Mouse (Mus musculus) embryonic facial prominence, embryonic 15.5 days (tissue): ENCODE data around the gene Bcas3. TPM values are rescaled to one million over a fixed set of nuclear protein-coding genes. Genes with fewer than 3 reads are reported as not detected.

Source experiments
- ATAC-seq: fragments of 200-750 bp; cut with Nextera tagmentation; 2 replicates; pipeline ENCODE4 v1.8.0; 2017; ENCODE audit warnings: low read depth, moderate TSS enrichment; ENCODE audit not compliant: insufficient number of reproducible peaks, low FRiP score, low TSS enrichment
- H3K27ac ChIP-seq: fragments of 300-500 bp; sonication (generic); replicated peaks from 2 replicates; pipeline ENCODE4 v1.5.1; 2015; ENCODE audit warnings: mild to moderate bottlenecking, inconsistent platforms
- H3K27me3 ChIP-seq: fragments of 300-500 bp; sonication (generic); 2 replicates; pipeline ENCODE4 v1.6.1; 2015; ENCODE audit warnings: inconsistent platforms
- H3K36me3 ChIP-seq: fragments of 300-500 bp; sonication (generic); 2 replicates; pipeline ENCODE4 v1.6.1; 2015; ENCODE audit warnings: mild to moderate bottlenecking, inconsistent platforms
- H3K4me1 ChIP-seq: fragments of 300-500 bp; sonication (generic); 2 replicates; pipeline ENCODE4 v1.6.1; 2015; ENCODE audit warnings: inconsistent platforms
- H3K4me2 ChIP-seq: fragments of 300-500 bp; sonication (generic); replicated peaks from 2 replicates; pipeline ENCODE4 v1.6.1; 2015; ENCODE audit warnings: mild to moderate bottlenecking, inconsistent platforms
- H3K4me3 ChIP-seq: fragments of 300-500 bp; sonication (generic); replicated peaks from 2 replicates; pipeline ENCODE4 v1.5.1; 2015; ENCODE audit warnings: mild to moderate bottlenecking, inconsistent platforms
- H3K9ac ChIP-seq: fragments of 300-500 bp; sonication (generic); 2 replicates; pipeline ENCODE4 v1.6.1; 2015; ENCODE audit warnings: inconsistent platforms
- H3K9me3 ChIP-seq: fragments of 300-500 bp; sonication (generic); replicated peaks from 2 replicates; pipeline ENCODE4 v1.6.1; 2016; ENCODE audit warnings: inconsistent platforms
- WGBS: fragments of 180-500 bp; shearing (Covaris S2); methylation state at CpG from one replicate; pipeline ENCODE4 v1.1.7; 2015; 5-methylcytosine and 5-hydroxymethylcytosine counted together
- polyA plus RNA-seq: library from polyadenylated mRNA; unstranded; fragments of >200 nt; fragmentation: Nextera tagmentation; extraction: Ambion mirVana; gene quantifications from 2 replicates; pipeline ENCODE4 v1.2.1, GENCODE M21; 2015

The Bcas3 gene
- polyA plus RNA-seq, 1 experiment from 2014 or later, result 32.7 TPM

GRCm38 (mm10) chr11:85833761-85834385 is 480.9 kb downstream of the Bcas3 start:
- Histone ChIP-seq H3K36me3 (no peaks in the 10 kb centered on the region), H3K4me2 (peak overlapping the region; percentile 81), H3K4me1 (peaks cover 67% of the 10 kb centered on the region), H3K27ac (peak overlapping the region; percentile 89), H3K9ac (peak overlapping the region; percentile 80), H3K4me3 (peak overlapping the region; percentile 67), H3K9me3 (no peaks in the 10 kb centered on the region), H3K27me3 (peaks cover 67% of the 10 kb centered on the region)
- no peak for ATAC-seq
- 7% methylated on average over 11 of the region's 11 CpGs for WGBS

GRCm38 (mm10) chr11:85834386-85834931 is 481.5 kb downstream of the Bcas3 start:
- Histone ChIP-seq H3K36me3 (no peaks in the 10 kb centered on the region), H3K4me2 (peak overlapping the region; percentile 81), H3K4me3 (peak overlapping the region; percentile 67), H3K9ac (peak overlapping the region; percentile 80), H3K9me3 (no peaks in the 10 kb centered on the region), H3K27me3 (peaks cover 65% of the 10 kb centered on the region), H3K4me1 (peaks cover 62% of the 10 kb centered on the region), H3K27ac (peak overlapping the region; percentile 89)
- 13% methylated on average over 17 of the region's 17 CpGs for WGBS
- no peak for ATAC-seq

GRCm38 (mm10) chr11:85835001-85835752 is 482.2 kb downstream of the Bcas3 start:
- ATAC-seq, result no peak
- peak overlapping the region; percentile 89 for H3K27ac ChIP-seq
- H3K4me3 ChIP-seq, result peak overlapping the region; percentile 67
- H3K9me3 ChIP-seq, result no peaks in the 10 kb centered on the region
- H3K36me3 ChIP-seq, result no peaks in the 10 kb centered on the region
- 15% methylated on average over 9 of the region's 9 CpGs for WGBS
- peak overlapping the region; percentile 81 for H3K4me2 ChIP-seq
- peaks cover 60% of the 10 kb centered on the region for H3K4me1 ChIP-seq
- peaks cover 65% of the 10 kb centered on the region for H3K27me3 ChIP-seq
- H3K9ac ChIP-seq, result peak overlapping the region; percentile 80; the same call in 1 of the 2 replicates

- 14% methylated on average over 16 of the region's 16 CpGs for WGBS
- ATAC-seq, result no peak
- H3K27ac ChIP-seq, result peak overlapping the region; percentile 89
Observed at GRCm38 (mm10) chr11:85835753-85836522, 483.0 kb downstream of the Bcas3 start.

GRCm38 (mm10) chr11:85836523-85837290 is 483.7 kb downstream of the Bcas3 start:
- Histone ChIP-seq H3K27me3 (peaks cover 62% of the 10 kb centered on the region), H3K27ac (peak overlapping the region; percentile 89), H3K9me3 (no peaks in the 10 kb centered on the region), H3K4me3 (peak overlapping the region; percentile 67), H3K4me1 (peaks cover 61% of the 10 kb centered on the region), H3K36me3 (no peaks in the 10 kb centered on the region), H3K4me2 (peak overlapping the region; percentile 81), H3K9ac (peak overlapping the region; percentile 80)
- WGBS, result 10% methylated on average over 32 of the region's 32 CpGs
- no peak for ATAC-seq

More at GRCm38 (mm10) chr11:85835753-85836522, 483.0 kb downstream of the Bcas3 start:
- Histone ChIP-seq H3K4me3 (peak overlapping the region; percentile 67), H3K4me1 (peaks cover 60% of the 10 kb centered on the region), H3K27me3 (peaks cover 65% of the 10 kb centered on the region), H3K9ac (peak overlapping the region; percentile 80), H3K9me3 (no peaks in the 10 kb centered on the region), H3K4me2 (peak overlapping the region; percentile 81), H3K36me3 (no peaks in the 10 kb centered on the region)

GRCm38 (mm10) chr11:85837291-85837647 is 484.3 kb downstream of the Bcas3 start:
- peak overlapping the region; percentile 81 for H3K4me2 ChIP-seq
- peaks cover 57% of the 10 kb centered on the region for H3K27me3 ChIP-seq
- no peaks in the 10 kb centered on the region for H3K36me3 ChIP-seq

GRCm38 (mm10) chr11:85837648-85838423 is 484.9 kb downstream of the Bcas3 start:
- 2% methylated on average over 66 of the region's 67 CpGs for WGBS
- peaks cover 60% of the 10 kb centered on the region for H3K27me3 ChIP-seq

More at GRCm38 (mm10) chr11:85837291-85837647, 484.3 kb downstream of the Bcas3 start:
- peak overlapping the region; percentile 80 for H3K9ac ChIP-seq
- peaks cover 60% of the 10 kb centered on the region for H3K4me1 ChIP-seq
- H3K4me3 ChIP-seq, result peak overlapping the region; percentile 67
- 5% methylated on average over 18 of the region's 18 CpGs for WGBS
- H3K27ac ChIP-seq, result peak overlapping the region; percentile 89
- H3K9me3 ChIP-seq, result no peaks in the 10 kb centered on the region
- no peak for ATAC-seq

GRCm38 (mm10) chr11:85838424-85839257 is 485.7 kb downstream of the Bcas3 start:
- Histone ChIP-seq H3K27ac (peak overlapping the region; percentile 89), H3K4me1 (peaks cover 65% of the 10 kb centered on the region), H3K27me3 (peaks cover 61% of the 10 kb centered on the region), H3K4me3 (peak overlapping the region; percentile 67), H3K36me3 (no peaks in the 10 kb centered on the region), H3K9me3 (no peaks in the 10 kb centered on the region), H3K4me2 (peak overlapping the region; percentile 81), H3K9ac (peak overlapping the region; percentile 80)
- WGBS, result 16% methylated on average over 20 of the region's 20 CpGs
- ATAC-seq, result no peak

More at GRCm38 (mm10) chr11:85837648-85838423, 484.9 kb downstream of the Bcas3 start:
- peak overlapping the region; percentile 67 for H3K4me3 ChIP-seq
- ATAC-seq, result no peak
- peaks cover 62% of the 10 kb centered on the region for H3K4me1 ChIP-seq
- peak overlapping the region; percentile 81 for H3K4me2 ChIP-seq
- H3K36me3 ChIP-seq, result no peaks in the 10 kb centered on the region
- no peaks in the 10 kb centered on the region for H3K9me3 ChIP-seq
- peak overlapping the region; percentile 89 for H3K27ac ChIP-seq
- H3K9ac ChIP-seq, result peak overlapping the region; percentile 80

GRCm38 (mm10) chr11:85839258-85840030 is 486.5 kb downstream of the Bcas3 start:
- no peak for ATAC-seq
- peak overlapping the region; percentile 47 for H3K9ac ChIP-seq
- no peaks in the 10 kb centered on the region for H3K36me3 ChIP-seq
- H3K4me2 ChIP-seq, result peak overlapping the region; percentile 81
- peaks cover 69% of the 10 kb centered on the region for H3K4me1 ChIP-seq
- no peaks in the 10 kb centered on the region for H3K9me3 ChIP-seq
- H3K4me3 ChIP-seq, result peak overlapping the region; percentile 67
- 26% methylated on average over 7 of the region's 7 CpGs for WGBS
- H3K27ac ChIP-seq, result peak overlapping the region; percentile 89
- peaks cover 59% of the 10 kb centered on the region for H3K27me3 ChIP-seq
